Mouse (Mus musculus) CH12.LX (cell line): ENCODE data around the gene Olfr221. TPM values are rescaled to one million over a fixed set of nuclear protein-coding genes. Genes with fewer than 3 reads are reported as not detected.

Experiments
- DNase-seq: peaks from one replicate; pipeline ENCODE4 v3.0.0-alpha.2; 2013; ENCODE audit errors: extremely low read depth
- H3K27ac ChIP-seq: 2 replicates; pipeline ENCODE4 v1.5.1; 2012; ENCODE audit warnings: low read depth, mild to moderate bottlenecking, control low read depth, moderate library complexity; ENCODE audit not compliant: insufficient read depth
- H3K27me3 ChIP-seq: replicated peaks from 2 replicates; pipeline ENCODE3; 2012; ENCODE audit warnings: inconsistent platforms
- H3K36me3 ChIP-seq, 2 experiments: replicated peaks in 1 of 2; 2 replicates each; pipeline versions ENCODE3 to v1.6.1; 2012; ENCODE audit warnings: inconsistent platforms in 1 of 2, low read length in 1 of 2, mild to moderate bottlenecking in 1 of 2, mixed read lengths in 1 of 2, moderate library complexity in 1 of 2; ENCODE audit not compliant: control insufficient read depth in 1 of 2, insufficient read depth in 1 of 2
- H3K4me1 ChIP-seq, 2 experiments: 2 replicates each; pipeline ENCODE4 v1.6.1; 2012; ENCODE audit warnings: inconsistent platforms in 1 of 2, moderate library complexity in 1 of 2; ENCODE audit not compliant: insufficient read depth in 2 of 2, control insufficient read depth in 1 of 2
- H3K4me2 ChIP-seq: 2 replicates; pipeline ENCODE4 v1.6.1; 2012; ENCODE audit warnings: low read depth, mild to moderate bottlenecking, control low read depth; ENCODE audit not compliant: poor library complexity, insufficient read depth, severe bottlenecking
- H3K4me3 ChIP-seq, 3 experiments: fragments of 150-350 bp in 1 of 3; sonication (generic) in 1 of 3; replicated peaks in 1 of 3; 2 replicates each; pipeline versions ENCODE3 to v1.5.1; 2011 to 2012; ENCODE audit warnings: low read depth in 2 of 3, low read length in 2 of 3, mild to moderate bottlenecking in 2 of 3, moderate library complexity in 2 of 3, control low read depth in 1 of 3, improper control_type of control experiment in 1 of 3, inconsistent platforms in 1 of 3, mixed read lengths in 1 of 3; ENCODE audit not compliant: poor library complexity in 1 of 3
- H3K79me2 ChIP-seq: replicated peaks from 2 replicates; pipeline ENCODE4 v1.6.1; 2012; ENCODE audit warnings: mild to moderate bottlenecking, moderate library complexity; ENCODE audit not compliant: control insufficient read depth, poor library complexity, insufficient read depth, severe bottlenecking; ENCODE audit errors: extremely low read depth
- H3K9ac ChIP-seq: 2 replicates; pipeline ENCODE4 v1.6.1; 2012; ENCODE audit warnings: low read depth, mild to moderate bottlenecking, control low read depth, moderate library complexity; ENCODE audit not compliant: insufficient read depth
- H3K9me3 ChIP-seq: replicated peaks from 2 replicates; pipeline ENCODE3; 2012; ENCODE audit warnings: low read length, inconsistent platforms, mixed read lengths
- CHD2 ChIP-seq: IDR thresholded peaks from 2 replicates; pipeline ENCODE4 v1.6.1; 2011; ENCODE audit warnings: low read length, improper control_type of control experiment
- CTCF ChIP-seq, 2 experiments: IDR thresholded peaks in 1 of 2; conservative IDR thresholded peaks in 1 of 2; 2 replicates each; pipeline ENCODE4 v1.5.1; 2011 to 2012; ENCODE audit warnings: low read depth in 2 of 2, low read length in 2 of 2, improper control_type of control experiment in 1 of 2, inconsistent platforms in 1 of 2, mild to moderate bottlenecking in 1 of 2, moderate library complexity in 1 of 2
- JUND ChIP-seq: conservative IDR thresholded peaks from 2 replicates; pipeline ENCODE4 v1.6.1; 2011; ENCODE audit warnings: low read depth, low read length, improper control_type of control experiment
- MAZ ChIP-seq: IDR thresholded peaks from 2 replicates; pipeline ENCODE4 v1.6.1; 2012; ENCODE audit warnings: low read depth, mild to moderate bottlenecking, inconsistent platforms, low read length, improper control_type of control experiment, moderate library complexity
- MYC ChIP-seq: IDR thresholded peaks from 2 replicates; pipeline ENCODE4 v1.6.1; 2011; ENCODE audit warnings: low read depth, mild to moderate bottlenecking, improper control_type of control experiment, low read length
- POLR2AphosphoS2 ChIP-seq: IDR thresholded peaks from 2 replicates; pipeline ENCODE4 v1.6.1; 2011; ENCODE audit warnings: low read depth, low read length, improper control_type of control experiment
- RCOR1 ChIP-seq: conservative IDR thresholded peaks from 2 replicates; pipeline ENCODE4 v1.6.1; 2012; ENCODE audit warnings: low read depth, mild to moderate bottlenecking, inconsistent platforms, low read length, improper control_type of control experiment
- SMC3 ChIP-seq: IDR thresholded peaks from 2 replicates; pipeline ENCODE4 v1.6.1; 2011; ENCODE audit warnings: low read depth, low read length, improper control_type of control experiment
- ZC3H11A ChIP-seq: IDR thresholded peaks from 2 replicates; pipeline ENCODE4 v1.6.1; 2012; ENCODE audit warnings: low read depth, mild to moderate bottlenecking, inconsistent platforms, low read length, improper control_type of control experiment
- dilution Hi-C: fragments of 300-500 bp; cut with MboI; formaldehyde crosslinking; loops from 2 replicates; pipeline ENCODE4 v1.14.3; 2020; ENCODE audit warnings: low sequenced_read_pairs; ENCODE audit not compliant: extremely low pct_unique_long_range_greater_than_20kb, extremely low pct_ligation_motif_present
- in situ Hi-C: fragments of 300-500 bp; cut with MboI; formaldehyde crosslinking; loops from 3 replicates; pipeline ENCODE4 v1.14.3; 2019; ENCODE audit warnings: low sequenced_read_pairs, low pct_ligation_motif_present, low pct_unique_long_range_greater_than_20kb, mixed read lengths
- polyA plus RNA-seq: library from polyadenylated mRNA; unstranded; fragments of >175 nt; gene quantifications from 2 replicates; pipeline ENCODE4 v1.2.1, GENCODE M21; 2012; ENCODE audit warnings: low read depth; ENCODE audit not compliant: insufficient read length
- total RNA-seq, 2 experiments: library from RNA; depleted of rRNA; stranded (reverse); fragments of 300-350 nt in 1 of 2; fragments of >200 nt in 1 of 2; gene quantifications; 2 replicates each; pipeline ENCODE4 v1.2.3; 2012 to 2014

The Olfr221 gene
- total and polyA plus RNA-seq, 3 experiments = not detected

- dilution Hi-C loops = no loop called here
- DNase-seq = no peak
- Histone ChIP-seq H3K36me3 (no peaks in the 10 kb centered on the region), H3K4me1 (peaks cover 0 to 17% of the 10 kb centered on the region in 2 experiments; a peak in 2 of 4 replicates), H3K9me3 (no peaks in the 10 kb centered on the region), H3K27ac (no peak overlapping the region), H3K4me3 (no peak overlapping the region), H3K79me2 (no peaks in the 10 kb centered on the region), H3K4me2 (no peak overlapping the region), H3K27me3 (peaks cover 21% of the 10 kb centered on the region), H3K9ac (no peak overlapping the region)
- in situ Hi-C loops = no loop called here
- no peak for TF ChIP-seq ZC3H11A
Observed at GRCm38 (mm10) chr14:51988731-51989130, 53.5 kb downstream of the Olfr221 start.

GRCm38 (mm10) chr14:51987177-51987576, 55.1 kb downstream of the Olfr221 start:
- Histone ChIP-seq H3K79me2 (no peaks in the 10 kb centered on the region), H3K4me2 (no peak overlapping the region), H3K27ac (no peak overlapping the region), H3K9ac (no peak overlapping the region), H3K4me3 (no peak overlapping the region), H3K36me3 (no peaks in the 10 kb centered on the region), H3K4me1 (peaks cover 0 to 19% of the 10 kb centered on the region in 2 experiments; a peak in 2 of 4 replicates), H3K27me3 (peaks cover 29% of the 10 kb centered on the region), H3K9me3 (no peaks in the 10 kb centered on the region)
- no peak for TF ChIP-seq SMC3
- in situ Hi-C loops = no loop called here
- dilution Hi-C loops = no loop called here
- no peak for DNase-seq

DNA sequence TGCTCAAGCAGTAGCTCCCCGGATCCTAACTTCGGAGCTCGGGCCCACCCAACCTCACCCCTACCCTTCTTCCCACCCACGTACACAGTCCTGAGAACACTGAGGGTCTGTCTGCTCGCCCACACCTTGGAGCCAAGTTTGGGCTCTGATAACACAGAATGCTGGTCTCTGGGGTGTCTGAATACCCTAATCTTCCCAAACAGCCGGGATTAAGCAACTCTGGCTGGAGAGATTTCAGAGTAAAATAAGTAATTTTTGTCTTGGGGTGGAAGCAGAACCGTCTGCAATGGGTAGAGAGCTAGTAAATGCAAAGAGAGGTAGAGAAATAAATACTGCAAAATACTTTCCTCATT, 56.1 kb downstream of the Olfr221 start:
- H3K4me1 ChIP-seq = peaks cover 0 to 19% of the 10 kb centered on the region in 2 experiments; a peak in 2 of 4 replicates
- dilution Hi-C loops = no loop called here

GRCm38 (mm10) chr14:51985301-51986152, 56.7 kb downstream of the Olfr221 start:
- Histone ChIP-seq H3K9me3 (no peaks in the 10 kb centered on the region), H3K27ac (no peak overlapping the region), H3K4me3 (peak overlapping the region; percentile 25 to 52 (median 51))
- dilution Hi-C loops = no loop called here
- TF ChIP-seq MYC (no peak), MAZ (0 out of 2 replicates have a peak, but pooled peaks have one; percentile 40)
- TF ChIP-seq, all 38 proteins: peak for 1
- Histone ChIP-seq H3K4me2 (peak overlapping the region; percentile 94), H3K36me3 (no peaks in the 10 kb centered on the region), H3K4me1 (peaks cover 0 to 19% of the 10 kb centered on the region in 2 experiments; a peak in 2 of 4 replicates), H3K9ac (peak overlapping the region; percentile 50; the same call in 1 of the 2 replicates), H3K27me3 (peaks cover 32% of the 10 kb centered on the region), H3K79me2 (no peaks in the 10 kb centered on the region)
- in situ Hi-C loops = no loop called here
- no peak for DNase-seq

More for the DNA sequence above, 56.1 kb downstream of the Olfr221 start:
- Histone ChIP-seq H3K27ac (no peak overlapping the region), H3K4me2 (no peak overlapping the region), H3K4me3 (no peak overlapping the region), H3K9me3 (no peaks in the 10 kb centered on the region), H3K9ac (no peak overlapping the region), H3K36me3 (no peaks in the 10 kb centered on the region), H3K79me2 (no peaks in the 10 kb centered on the region), H3K27me3 (peaks cover 30% of the 10 kb centered on the region)
- in situ Hi-C loops = no loop called here
- DNase-seq = no peak
- TF ChIP-seq CHD2 = no peak
- TF ChIP-seq RCOR1 = no peak
- TF ChIP-seq CTCF (conservative IDR thresholded peaks at IDR 0.05 in 1 of 2, IDR thresholded peaks at IDR 0.05 in 1 of 2; ENCODE audit: low read depth in 2 of 2, low read length in 2 of 2) = no peak
- TF ChIP-seq POLR2AphosphoS2 = no peak
- no peak for TF ChIP-seq JUND
